Mouse (Mus musculus) myocyte (in vitro differentiated cells): ENCODE results near the gene Gm1043.

ENCODE experiments used
- E2F4 ChIP-seq: IDR thresholded peaks from one replicate; pipeline ENCODE4 v1.6.1; 2011; ENCODE audit warnings: mild to moderate bottlenecking, control low read depth, moderate library complexity; ENCODE audit not compliant: insufficient read depth
- POLR2A ChIP-seq: IDR thresholded peaks from one replicate; pipeline ENCODE4 v1.6.1; 2011; ENCODE audit warnings: low read depth, mild to moderate bottlenecking, control low read depth, moderate library complexity; ENCODE audit not compliant: insufficient read length

DNA sequence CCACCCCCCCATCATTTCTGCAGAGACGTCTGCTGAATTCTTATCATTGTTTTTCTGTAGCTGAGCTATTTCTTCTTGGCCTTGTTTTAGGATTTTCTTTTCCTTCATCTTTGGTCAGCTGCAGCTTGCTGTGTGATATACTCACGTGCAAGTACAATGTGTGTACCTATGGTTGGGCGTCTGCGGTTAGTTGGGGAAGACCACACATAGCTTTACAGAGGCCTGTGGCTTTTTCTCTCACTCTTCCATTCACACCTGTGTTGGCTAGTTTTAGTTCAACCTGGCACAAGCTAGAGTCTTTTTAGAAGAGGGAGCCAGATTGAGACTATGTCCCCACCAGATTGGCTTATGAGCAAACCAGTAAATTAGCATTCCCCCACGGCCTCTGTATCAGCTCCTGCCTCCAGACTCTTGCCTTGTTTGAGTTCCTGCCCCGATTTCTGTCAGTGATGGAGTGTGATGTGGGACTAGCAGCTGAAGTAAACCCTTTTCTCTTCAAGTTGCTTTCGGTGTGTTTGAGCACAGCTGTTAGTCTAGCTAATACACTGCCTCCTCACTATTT lies 1.9 kb upstream of the Gm1043 start:
- TF ChIP-seq E2F4 (no peak), POLR2A (no peak)
